ENCODE assay signal across 28 mouse cellular contexts in the genomic region with DNA sequence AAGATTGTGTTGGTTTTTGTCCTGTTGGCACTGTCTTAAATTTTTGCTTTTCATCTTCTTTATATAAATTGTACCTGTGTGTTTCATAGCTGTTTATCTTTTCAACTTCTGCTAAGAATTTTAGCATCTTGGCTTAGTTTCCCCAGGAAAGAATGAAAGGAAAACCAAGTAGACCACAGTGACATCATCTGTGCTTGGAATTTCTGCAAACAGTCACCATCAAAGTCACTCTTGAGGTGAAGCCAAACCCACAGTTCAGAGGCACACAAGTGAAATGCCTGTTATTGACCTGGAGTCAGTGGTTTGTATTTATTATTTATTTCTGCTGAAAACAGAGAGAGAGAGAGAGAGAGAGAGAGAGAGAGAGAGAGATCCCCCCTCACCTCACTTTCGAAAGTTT.
A peak's percentile ranks its signal among the peaks of the same experiment; 100 is the strongest.
DNase-seq lines count a peak whose midpoint lies in the region; ATAC-seq lines count a peak whose summit lies in the region.
"Had no signal": no experiment of that assay in that cellular context is flagged by ENCODE, and none has a peak within 500 bp of the region (broad histone marks: within the 10 kb centered on the region; RNA-seq: fewer than 3 reads in every experiment).

No protein-coding gene starts in this region.

- no peaks in the 10 kb centered on the region for H3K27me3 ChIP-seq in forebrain, embryonic 12.5 days
- H3K27me3 ChIP-seq: embryonic facial prominence, embryonic 13.5 days; forebrain, embryonic 15.5 days; heart, embryonic 12.5 days; heart, embryonic 15.5 days; Patski had no signal

- DNase-seq in 3134 (ENCODE audit: extremely low read depth, insufficient read length, low spot score) (peak; percentile 52), 3T3-L1 (ENCODE audit: low read depth, low spot score) (peak; percentile 74)
- DNase-seq in Muller cell, postnatal 12 days (ENCODE audit: inconsistent ontology term): peak; percentile 51
- DNase-seq in induced T-regulatory cell, adult 2 months (ENCODE audit: low read depth): peak; percentile 65
- DNase-seq in heart, postnatal 14 days: no peak
- no peak for DNase-seq in thymus, postnatal 25 days
- DNase-seq: adrenal gland, postnatal 10 days; cerebellum, adult 11-12 months; cerebellum, adult 8-10 months; cerebellum, postnatal 10 days; cerebellum, postnatal 36 days; embryo, embryonic 11 days; gastrocnemius, postnatal 25 days; heart, adult 18-20 months; heart, postnatal 10 days; heart, postnatal 4 days; kidney, adult 2 months had no signal

- no peak overlapping the region for H3K4me3 ChIP-seq in forebrain, embryonic 12.5 days (replicated peaks)
- H3K4me3 ChIP-seq: embryonic facial prominence, embryonic 10.5 days; embryonic facial prominence, embryonic 13.5 days; erythroblast, embryonic 14.5 days; forebrain, embryonic 15.5 days; heart, embryonic 12.5 days; heart, embryonic 15.5 days had no signal

- intact Hi-C loops in heart, postnatal 14 days (cut with DNase I): no loop called here

- H3K36me3 ChIP-seq in forebrain, embryonic 12.5 days (replicated peaks): 0 out of 2 replicates have a peak, but pooled peaks cover 3% of the 10 kb centered on the region
- H3K36me3 ChIP-seq: embryonic facial prominence, embryonic 13.5 days; forebrain, embryonic 15.5 days; heart, embryonic 12.5 days; heart, embryonic 15.5 days had no signal

- H3K9ac ChIP-seq in forebrain, embryonic 12.5 days: no peak overlapping the region
- H3K9ac ChIP-seq: embryonic facial prominence, embryonic 13.5 days; forebrain, embryonic 15.5 days; heart, embryonic 12.5 days; heart, embryonic 15.5 days; hindbrain, embryonic 14.5 days had no signal

- no peaks in the 10 kb centered on the region for H3K9me3 ChIP-seq in forebrain, embryonic 12.5 days
- H3K9me3 ChIP-seq: embryonic facial prominence, embryonic 10.5 days; embryonic facial prominence, embryonic 13.5 days; forebrain, embryonic 15.5 days; heart, embryonic 12.5 days; heart, embryonic 15.5 days had no signal

- H3K27ac ChIP-seq in forebrain, embryonic 12.5 days: no peak overlapping the region
- H3K27ac ChIP-seq: embryonic facial prominence, embryonic 10.5 days; embryonic facial prominence, embryonic 13.5 days; forebrain, embryonic 15.5 days; heart, embryonic 15.5 days; hindbrain, embryonic 14.5 days; hindbrain, postnatal 0 days had no signal

- WGBS in forebrain, embryonic 12.5 days: 94% methylated on average over 1 of the region's 1 CpGs

- no peak for ATAC-seq in forebrain, embryonic 12.5 days (ENCODE audit: low FRiP score)
- ATAC-seq: forebrain, embryonic 15.5 days; hindbrain, postnatal 0 days; intestine, postnatal 0 days; Patski had no signal

- peaks cover 12% of the 10 kb centered on the region; the same call in 1 of the 2 replicates for H3K4me1 ChIP-seq in forebrain, embryonic 12.5 days

- no peak overlapping the region for H3K4me2 ChIP-seq in forebrain, embryonic 12.5 days
- H3K4me2 ChIP-seq: embryonic facial prominence, embryonic 13.5 days; forebrain, embryonic 15.5 days; heart, embryonic 12.5 days; heart, embryonic 15.5 days; hindbrain, embryonic 14.5 days had no signal

Comparison
In these comparisons a context has a peak if more than half of its experiments do, and no peak if none do; other contexts are left out.
1. DNase-seq: peak in 3134 (single experiment), 3T3-L1 (single experiment), Muller cell, postnatal 12 days (single experiment) and induced T-regulatory cell, adult 2 months (single experiment); none in heart, postnatal 14 days (0 of 2) and thymus, postnatal 25 days (single experiment).